Mouse (Mus musculus): ENCODE measurements around the gene Rmi2. TPM values are rescaled to one million over a fixed set of nuclear protein-coding genes. Genes with fewer than 3 reads are reported as not detected.

Rmi2 gene
- total RNA-seq (2023): 1 to 10 TPM; 4.6 to 4.9 TPM

DNA sequence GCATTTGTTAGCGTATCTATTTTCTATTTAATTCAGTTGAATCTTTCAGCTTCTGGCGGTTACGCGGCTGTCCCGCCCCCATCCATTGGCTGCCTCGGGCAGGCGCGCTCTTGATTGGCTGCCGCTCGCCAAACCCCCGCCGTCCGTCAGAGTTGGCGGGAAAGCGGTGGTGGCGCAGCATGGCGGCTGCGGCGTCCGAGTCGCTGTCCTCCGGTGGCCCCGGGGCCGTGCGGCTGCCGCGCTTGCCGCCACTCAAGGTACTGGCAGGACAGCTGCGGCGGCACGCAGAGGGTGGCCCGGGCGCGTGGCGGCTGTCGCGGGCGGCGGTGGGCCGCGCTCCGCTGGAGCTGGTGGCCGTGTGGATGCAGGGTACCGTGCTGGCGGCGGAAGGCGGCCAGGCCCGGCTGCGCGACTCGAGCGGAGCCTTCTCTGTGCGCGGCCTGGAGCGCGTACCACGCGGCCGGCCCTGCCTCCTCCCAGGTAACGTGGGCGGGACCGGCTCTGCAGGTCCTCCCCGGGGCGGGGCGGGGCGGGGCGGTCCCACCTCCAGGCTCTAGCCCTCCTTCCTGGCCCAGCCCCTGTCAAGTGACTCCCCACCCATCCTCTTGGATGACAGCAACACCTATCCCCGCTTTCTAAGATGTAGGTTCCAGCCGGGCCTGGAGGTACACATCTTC is at the start of gene Rmi2:
Gene Rmi2, plus strand, starts transcription at position 149 of the 677 bp plus-strand sequence.

DNA sequence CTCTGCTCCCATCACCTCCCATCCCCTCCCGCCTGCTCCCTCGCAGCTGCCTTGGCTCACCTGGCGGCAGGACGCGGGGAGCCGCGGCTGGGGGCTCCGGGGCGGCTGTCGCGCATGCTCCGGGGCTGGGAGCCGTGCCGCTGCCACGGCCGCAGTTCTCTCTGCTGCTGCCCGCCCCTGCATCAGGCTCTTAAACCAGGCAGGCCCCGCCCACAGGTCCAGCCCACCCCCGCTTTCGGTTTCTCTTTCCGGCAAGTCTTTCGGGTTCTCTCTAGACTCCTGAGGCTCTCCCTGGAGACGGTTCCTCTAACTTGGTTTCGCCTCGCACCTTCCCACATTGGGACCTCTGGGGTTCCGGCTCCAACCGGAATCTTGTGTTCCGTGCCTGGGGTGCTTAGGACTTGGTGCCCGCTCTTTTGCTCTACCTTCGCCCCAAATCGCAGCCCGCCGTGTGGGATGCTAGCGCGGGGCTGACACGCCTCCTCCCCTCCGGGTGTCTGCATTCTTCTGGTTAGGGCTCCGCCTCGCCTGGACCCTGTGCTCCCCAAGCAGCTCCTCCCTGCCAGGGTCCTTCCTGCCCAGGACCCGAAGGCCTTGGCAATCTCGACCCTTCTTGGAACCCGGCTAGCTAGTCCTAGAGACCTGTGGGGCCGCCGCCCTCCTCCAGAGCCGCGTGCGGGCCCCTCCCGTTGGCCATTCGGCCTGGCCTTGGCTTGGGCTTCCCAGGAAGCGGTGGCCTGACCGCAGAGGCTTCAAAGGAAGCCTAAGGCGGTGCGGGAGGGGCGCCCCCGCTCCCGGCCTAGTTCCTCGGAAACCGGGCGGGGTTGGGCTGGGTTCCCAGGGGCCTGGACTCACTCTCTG is 49.3 kb upstream of the Rmi2 start, which contains the start of gene Socs1:
Gene Socs1, minus strand, starts transcription at position 166 of the 861 bp plus-strand sequence.

GRCm38 (mm10) chr16:10788271-10788670 is 46.6 kb upstream of the Rmi2 start, which contains the start of gene Tnp2:
Gene Tnp2 (minus strand): TSS chr16:10788660.

GRCm38 (mm10) chr16:10790702-10791101 is 44.2 kb upstream of the Rmi2 start, which contains the start of gene Prm3:
Gene Prm3 (minus strand): TSS chr16:10790914.

GRCm38 (mm10) chr16:10796034-10796433 is 38.8 kb upstream of the Rmi2 start, which contains the start of gene Prm2:
Gene Prm2 (minus strand): TSS chr16:10796134.

DNA sequence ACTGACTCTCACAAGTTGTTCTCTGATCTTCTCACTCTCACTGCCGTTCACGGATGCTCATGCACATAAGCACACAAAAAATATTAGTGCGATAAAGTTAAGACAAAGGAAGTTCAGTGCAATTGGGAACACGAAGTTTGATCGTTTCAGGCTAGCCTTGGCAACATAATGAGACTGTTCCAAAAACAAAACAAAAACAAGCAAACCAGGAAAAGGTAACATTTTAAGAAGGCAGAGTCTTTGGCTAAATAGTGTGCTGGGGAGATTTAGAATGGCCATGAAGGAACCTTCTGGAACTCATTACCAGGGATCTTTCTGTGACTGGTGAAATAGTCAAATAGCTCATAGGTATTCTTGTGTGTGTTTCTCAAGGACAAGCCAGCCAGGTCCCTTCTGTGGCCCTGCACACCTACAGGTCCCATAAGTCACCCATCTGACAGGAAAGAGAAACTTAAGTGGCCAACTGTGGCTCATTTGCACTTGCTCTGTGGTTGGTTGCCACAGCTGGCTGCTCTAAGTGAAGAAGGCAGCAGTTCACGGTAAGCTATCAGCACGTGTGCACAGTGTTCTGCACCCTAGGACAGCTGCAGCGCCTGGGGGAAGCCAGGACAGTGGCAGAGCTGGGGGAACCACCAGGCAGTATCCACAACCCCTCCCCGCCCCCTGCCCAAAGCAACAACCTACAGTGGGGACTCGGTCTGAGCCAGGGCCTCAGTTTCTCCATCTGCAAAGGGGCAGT is 28.9 kb upstream of the Rmi2 start, which contains the start of gene Prm1:
Gene Prm1, minus strand, starts transcription at position 51 of the 739 bp plus-strand sequence.

DNA sequence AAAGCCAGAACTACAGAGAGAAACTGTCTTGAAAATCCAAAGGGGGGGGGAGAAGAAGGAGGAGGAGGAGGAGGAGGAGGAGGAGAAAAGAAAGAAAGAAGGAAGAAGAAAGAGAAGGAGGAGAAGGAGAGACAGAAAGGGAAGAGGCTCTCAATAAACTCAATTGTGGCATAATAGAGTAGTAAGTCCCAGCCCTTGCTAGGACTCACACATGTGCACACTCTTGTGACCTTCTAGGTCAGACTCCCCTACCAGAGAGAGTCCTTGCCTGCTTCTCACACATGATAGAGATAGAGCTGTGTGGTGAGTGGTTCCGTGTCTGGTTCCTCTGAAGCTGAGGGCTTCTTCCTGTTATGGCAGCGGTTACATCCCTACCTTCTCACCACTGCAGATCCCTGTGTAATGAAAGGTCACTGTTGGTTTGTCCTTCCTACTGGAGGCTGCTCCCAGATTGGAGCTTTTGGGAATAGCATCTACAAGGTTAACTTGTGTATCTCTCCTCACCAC is 21.9 kb upstream of the Rmi2 start, which contains the start of gene Gm11172:
Gene Gm11172, plus strand, starts transcription at position 51 of the 507 bp plus-strand sequence.

Other genes with a start within 250 kb of the Rmi2 start
- 1 to 10 TPM; 2.5 to 2.7 TPM for gene Socs1, start 49.5 kb upstream of the Rmi2 start, total RNA-seq (2023)
- not detected for gene Tnp2, start 46.4 kb upstream of the Rmi2 start, total RNA-seq (2023)
- not detected for gene Prm3, start 44.1 kb upstream of the Rmi2 start, total RNA-seq (2023)
- not detected for gene Prm2, start 38.9 kb upstream of the Rmi2 start, total RNA-seq (2023)
- not detected for gene Prm1, start 29.2 kb upstream of the Rmi2 start, total RNA-seq (2023)
- not detected for gene Gm11172, start 22.1 kb upstream of the Rmi2 start, total RNA-seq (2023)
- 1 to 10 TPM; 1.0 to 1.1 TPM for gene Snn, start 225.9 kb downstream of the Rmi2 start, total RNA-seq (2023)
- gene Litaf, start 231.1 kb downstream of the Rmi2 start, total RNA-seq (2023): 100 to 1,000 TPM; 221 to 280 TPM

Data from neutrophil, adult 83 days (primary cell).